Mouse (Mus musculus) embryonic facial prominence, embryonic 13.5 days (tissue): ENCODE data around the gene Sox1. TPM values are rescaled to one million over a fixed set of nuclear protein-coding genes. Genes with fewer than 3 reads are reported as not detected.
A peak's percentile ranks its signal among the peaks of the same experiment; 100 is the strongest.

Source experiments
- ATAC-seq: fragments of 200-750 bp; cut with Nextera tagmentation; 2 replicates; pipeline ENCODE4 v1.8.0; 2017; ENCODE audit warnings: low read depth; ENCODE audit not compliant: insufficient number of reproducible peaks, insufficient read depth, low FRiP score, low TSS enrichment
- H3K27ac ChIP-seq: fragments of 300-500 bp; sonication (generic); 2 replicates; pipeline ENCODE4 v1.5.1; 2015; ENCODE audit warnings: moderate library complexity, mild to moderate bottlenecking, inconsistent platforms
- H3K27me3 ChIP-seq: fragments of 300-500 bp; sonication (generic); 2 replicates; pipeline ENCODE4 v1.6.1; 2015; ENCODE audit warnings: mild to moderate bottlenecking, inconsistent platforms
- H3K36me3 ChIP-seq: fragments of 300-500 bp; sonication (generic); 2 replicates; pipeline ENCODE4 v1.6.1; 2015; ENCODE audit warnings: mild to moderate bottlenecking, inconsistent platforms
- H3K4me1 ChIP-seq: fragments of 300-500 bp; sonication (generic); 2 replicates; pipeline ENCODE4 v1.6.1; 2015; ENCODE audit warnings: inconsistent platforms
- H3K4me2 ChIP-seq: fragments of 300-500 bp; sonication (generic); 2 replicates; pipeline ENCODE4 v1.6.1; 2015; ENCODE audit warnings: moderate library complexity, mild to moderate bottlenecking, inconsistent platforms
- H3K4me3 ChIP-seq: fragments of 300-500 bp; sonication (generic); 2 replicates; pipeline ENCODE4 v1.5.1; 2015; ENCODE audit warnings: mild to moderate bottlenecking, inconsistent platforms
- H3K9ac ChIP-seq: fragments of 300-500 bp; sonication (generic); 2 replicates; pipeline ENCODE4 v1.6.1; 2015; ENCODE audit warnings: mild to moderate bottlenecking, inconsistent platforms
- H3K9me3 ChIP-seq: fragments of 300-500 bp; sonication (generic); 2 replicates; pipeline ENCODE4 v1.6.1; 2016; ENCODE audit warnings: inconsistent platforms
- WGBS: fragments of 180-500 bp; shearing (Covaris S2); methylation state at CpG from one replicate; pipeline ENCODE4 v1.1.7; 2015; ENCODE audit warnings: mixed read lengths; 5-methylcytosine and 5-hydroxymethylcytosine counted together
- polyA plus RNA-seq: library from polyadenylated mRNA; unstranded; fragments of >200 nt; fragmentation: Nextera tagmentation; extraction: Ambion mirVana; gene quantifications from 2 replicates; pipeline ENCODE4 v1.2.1, GENCODE M21; 2015

The Sox1 gene
- polyA plus RNA-seq, 1 experiment from 2014 or later = not detected

DNA sequence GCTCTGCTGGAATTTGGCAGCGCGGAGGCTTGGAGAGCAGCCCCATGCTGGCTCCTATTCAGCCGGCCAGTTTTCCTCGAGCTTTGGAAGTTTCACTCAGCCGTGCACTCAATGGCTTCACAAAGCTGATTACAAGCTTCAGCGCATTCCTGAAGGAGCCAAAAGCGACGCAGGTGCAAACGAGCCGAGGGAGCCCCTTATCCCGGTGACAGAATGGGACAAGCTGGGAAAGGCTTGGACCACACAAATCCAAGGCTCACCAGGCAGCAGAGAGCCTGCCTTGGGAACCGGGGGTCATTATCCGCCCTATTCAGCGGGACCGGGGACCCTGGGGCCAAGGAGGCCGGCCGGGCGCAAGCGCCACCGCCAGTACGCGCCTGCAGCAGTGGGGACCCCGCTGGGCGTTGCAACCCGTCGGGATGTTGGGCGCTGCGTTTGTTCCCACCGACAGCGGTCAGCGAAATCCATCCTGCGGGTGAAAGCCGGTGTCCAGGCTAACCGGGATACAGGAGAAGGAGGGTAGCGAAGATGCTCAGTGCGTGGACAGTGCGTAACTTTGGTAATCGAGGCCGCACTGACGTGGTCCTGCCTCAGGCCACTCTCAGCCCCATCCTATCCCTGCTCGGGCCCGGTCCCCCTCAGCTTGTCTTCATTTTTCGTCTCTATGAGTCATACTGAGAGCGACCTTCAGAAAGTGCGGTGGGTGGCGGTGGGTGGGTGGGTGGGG is 35.2 kb downstream of the Sox1 start:
- peaks cover 98% of the 10 kb centered on the region for H3K27me3 ChIP-seq
- ATAC-seq = no peak
- peaks cover 24% of the 10 kb centered on the region for H3K4me1 ChIP-seq
- no peak overlapping the region for H3K9ac ChIP-seq
- H3K36me3 ChIP-seq = no peaks in the 10 kb centered on the region
- no peak overlapping the region for H3K27ac ChIP-seq
- no peaks in the 10 kb centered on the region for H3K9me3 ChIP-seq
- H3K4me2 ChIP-seq = peak overlapping the region; percentile 41
- WGBS = under 1% methylated on average over 46 of the region's 46 CpGs
- H3K4me3 ChIP-seq = peak overlapping the region; percentile 13; the same call in 1 of the 2 replicates

DNA sequence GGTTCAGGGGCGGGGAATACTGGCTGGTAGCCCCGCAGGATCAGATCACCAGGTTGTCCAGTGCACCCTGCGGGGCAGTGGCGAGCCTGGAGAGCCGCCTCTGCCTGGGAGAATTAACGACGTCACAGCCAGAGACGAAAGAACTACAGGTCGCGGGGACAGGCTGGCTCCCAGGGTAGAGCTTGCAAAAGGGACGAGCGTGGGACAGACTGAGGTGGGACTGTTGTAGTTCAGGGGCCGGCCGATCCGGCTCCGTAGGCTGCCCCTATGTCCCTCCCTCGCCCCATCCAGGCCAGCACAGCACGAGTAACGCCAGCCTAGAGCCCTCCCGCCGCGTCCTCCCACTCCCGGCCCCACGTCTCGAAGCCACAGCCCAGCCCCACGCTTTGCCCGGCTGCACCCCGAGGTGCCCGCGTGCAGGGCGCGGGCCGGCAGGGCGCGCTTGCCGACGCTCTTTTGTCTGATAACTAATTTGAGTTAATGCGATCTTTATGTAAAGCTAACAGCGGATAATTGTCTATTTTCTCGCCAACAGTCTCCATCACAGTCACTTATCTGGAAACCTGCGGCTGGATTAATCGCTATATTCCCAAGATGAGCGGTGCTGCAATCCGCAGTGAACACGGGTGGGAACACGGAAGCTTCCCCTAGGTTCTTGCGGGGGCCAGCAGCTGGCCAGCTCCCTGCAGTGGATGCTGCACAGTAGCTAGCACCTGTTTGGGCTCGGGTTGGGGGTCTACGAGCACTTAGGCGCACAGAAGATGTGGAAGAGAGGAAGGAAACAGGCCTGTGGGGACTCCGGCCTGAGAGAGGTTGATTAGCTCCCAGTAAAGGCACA is 36.0 kb downstream of the Sox1 start:
- Histone ChIP-seq H3K27me3 (peaks cover 99% of the 10 kb centered on the region), H3K9ac (0 out of 2 replicates have a peak overlapping the region, but pooled peaks have one; percentile 36), H3K9me3 (no peaks in the 10 kb centered on the region), H3K4me2 (peak overlapping the region; percentile 41), H3K4me3 (peak overlapping the region; percentile 25), H3K27ac (no peak overlapping the region), H3K4me1 (peaks cover 24% of the 10 kb centered on the region), H3K36me3 (no peaks in the 10 kb centered on the region)
- 1% methylated on average over 51 of the region's 51 CpGs for WGBS
- ATAC-seq = no peak

DNA sequence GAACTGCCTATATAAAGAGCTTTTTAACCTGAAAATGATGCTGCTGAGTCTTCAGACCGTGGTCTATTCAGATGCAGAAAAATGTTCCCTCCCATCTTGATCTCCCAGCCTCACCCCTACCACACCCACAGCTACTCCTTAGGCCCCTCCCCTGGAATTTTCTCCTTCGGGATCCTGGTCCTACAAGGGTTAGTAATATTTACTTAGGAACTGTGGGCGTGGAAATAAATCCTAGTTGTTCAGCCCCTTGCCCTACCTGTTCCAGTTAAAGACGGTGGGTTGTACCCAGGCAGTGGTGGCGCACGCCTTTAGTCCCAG is 36.6 kb downstream of the Sox1 start:
- peaks cover 94% of the 10 kb centered on the region for H3K27me3 ChIP-seq
- no peak overlapping the region for H3K9ac ChIP-seq
- no peaks in the 10 kb centered on the region for H3K9me3 ChIP-seq
- no peak overlapping the region for H3K4me2 ChIP-seq
- H3K4me3 ChIP-seq = no peak overlapping the region
- H3K27ac ChIP-seq = no peak overlapping the region
- 46% methylated on average over 6 of the region's 6 CpGs for WGBS
- H3K4me1 ChIP-seq = peaks cover 24% of the 10 kb centered on the region
- no peaks in the 10 kb centered on the region for H3K36me3 ChIP-seq
- 0 out of 2 replicates have a peak, but pooled peaks have one; percentile 15 for ATAC-seq

DNA sequence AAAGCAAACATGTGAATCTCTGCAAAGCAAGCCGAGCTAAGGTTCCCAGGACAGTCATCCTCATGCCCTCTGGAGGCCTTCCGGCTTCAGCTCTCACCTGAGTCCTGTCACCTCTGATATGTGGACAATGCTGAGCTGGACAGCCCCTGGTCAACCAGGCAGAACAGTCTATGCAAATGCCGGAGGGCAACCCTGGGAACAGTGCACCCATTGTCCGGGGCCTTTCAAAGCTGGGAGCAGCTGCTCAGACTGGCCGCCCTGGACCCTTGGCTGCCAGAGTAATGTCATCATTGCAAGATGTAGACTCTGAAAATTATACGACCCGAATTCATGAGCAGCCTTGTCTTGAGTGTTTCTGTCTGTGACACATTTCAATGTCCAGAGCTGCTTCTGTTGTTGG is 37.5 kb downstream of the Sox1 start:
- no peak overlapping the region for H3K9ac ChIP-seq
- no peak overlapping the region for H3K4me3 ChIP-seq
- H3K36me3 ChIP-seq = no peaks in the 10 kb centered on the region
- H3K27ac ChIP-seq = no peak overlapping the region
- ATAC-seq = no peak
- no peaks in the 10 kb centered on the region for H3K9me3 ChIP-seq
- peaks cover 94% of the 10 kb centered on the region for H3K27me3 ChIP-seq
- H3K4me1 ChIP-seq = peaks cover 24% of the 10 kb centered on the region
- WGBS = 25% methylated on average over 7 of the region's 7 CpGs
- no peak overlapping the region for H3K4me2 ChIP-seq

DNA sequence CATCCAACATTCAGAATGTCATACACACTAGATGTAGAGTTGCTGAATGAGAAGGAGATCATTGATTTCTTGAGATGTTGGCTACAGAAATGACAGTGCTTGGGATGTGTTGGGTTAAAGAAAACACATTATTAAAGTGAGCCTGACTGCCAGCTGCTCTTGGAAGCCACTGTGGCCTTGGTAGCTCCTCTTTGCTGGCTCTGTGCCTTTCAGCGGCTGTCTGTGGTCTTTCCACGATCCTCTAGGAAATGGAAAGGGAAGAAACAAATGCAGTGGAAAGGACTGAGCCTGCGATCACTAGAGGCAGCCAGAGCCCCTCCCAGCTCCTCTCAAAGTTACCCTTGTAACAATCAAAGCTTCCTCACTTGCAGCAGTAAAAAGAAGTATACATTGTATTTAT is 39.7 kb downstream of the Sox1 start:
- no peak for ATAC-seq
- H3K9ac ChIP-seq = no peak overlapping the region
- H3K9me3 ChIP-seq = no peaks in the 10 kb centered on the region
- H3K27me3 ChIP-seq = peaks cover 87% of the 10 kb centered on the region
- H3K4me2 ChIP-seq = no peak overlapping the region
- peaks cover 15% of the 10 kb centered on the region for H3K4me1 ChIP-seq
- WGBS = 52% methylated on average over 3 of the region's 3 CpGs
- H3K36me3 ChIP-seq = no peaks in the 10 kb centered on the region
- no peak overlapping the region for H3K4me3 ChIP-seq
- no peak overlapping the region for H3K27ac ChIP-seq

DNA sequence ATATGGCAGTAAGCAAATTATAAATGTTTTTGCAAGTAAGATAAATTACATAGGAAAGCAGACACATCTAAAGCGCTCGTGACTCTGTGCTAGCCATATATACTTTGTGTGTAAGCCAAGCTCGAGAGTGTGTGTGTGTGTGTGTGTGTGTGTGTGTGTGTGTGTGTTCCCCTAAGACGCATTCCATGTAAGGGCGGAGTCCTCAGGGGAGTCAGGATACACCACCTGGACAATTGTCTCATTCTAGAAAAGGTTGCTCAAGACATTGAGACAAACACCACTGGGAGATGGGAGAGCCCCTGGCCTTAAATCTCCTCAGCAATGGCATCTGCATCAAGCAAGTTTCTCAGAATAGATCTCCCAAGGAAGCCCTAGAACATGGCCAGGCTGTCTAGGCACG is 42.9 kb downstream of the Sox1 start:
- Histone ChIP-seq H3K27ac (no peak overlapping the region), H3K4me3 (no peak overlapping the region), H3K4me1 (no peaks in the 10 kb centered on the region), H3K9ac (no peak overlapping the region), H3K4me2 (no peak overlapping the region), H3K27me3 (peaks cover 55% of the 10 kb centered on the region), H3K9me3 (no peaks in the 10 kb centered on the region), H3K36me3 (no peaks in the 10 kb centered on the region)
- WGBS = 80% methylated on average over 6 of the region's 6 CpGs
- no peak for ATAC-seq

DNA sequence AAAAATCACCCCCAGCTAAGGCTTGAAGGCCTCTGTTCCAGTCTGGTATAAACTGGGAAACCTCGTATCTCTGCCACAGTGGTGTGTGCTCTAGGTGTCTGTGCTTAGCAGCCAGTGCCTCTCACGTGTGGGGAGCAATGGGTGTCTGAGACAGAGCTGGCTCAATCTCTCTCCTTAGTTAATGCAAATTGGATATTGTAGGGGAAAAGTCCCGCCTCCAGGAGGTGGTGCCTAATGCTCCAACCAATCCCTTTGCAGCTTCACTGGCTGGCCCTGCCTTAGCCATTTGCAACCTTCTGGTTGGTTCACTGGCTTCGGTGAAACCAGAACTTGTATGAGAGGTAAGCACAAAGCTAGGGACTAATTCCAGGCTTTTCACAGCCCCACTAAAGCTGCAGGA is 43.9 kb downstream of the Sox1 start:
- WGBS = 36% methylated on average over 4 of the region's 4 CpGs
- peaks cover 51% of the 10 kb centered on the region for H3K27me3 ChIP-seq
- no peak for ATAC-seq
- no peaks in the 10 kb centered on the region for H3K36me3 ChIP-seq
- H3K4me1 ChIP-seq = no peaks in the 10 kb centered on the region
- H3K27ac ChIP-seq = no peak overlapping the region
- H3K4me2 ChIP-seq = no peak overlapping the region
- H3K4me3 ChIP-seq = no peak overlapping the region
- H3K9me3 ChIP-seq = no peaks in the 10 kb centered on the region
- H3K9ac ChIP-seq = no peak overlapping the region

DNA sequence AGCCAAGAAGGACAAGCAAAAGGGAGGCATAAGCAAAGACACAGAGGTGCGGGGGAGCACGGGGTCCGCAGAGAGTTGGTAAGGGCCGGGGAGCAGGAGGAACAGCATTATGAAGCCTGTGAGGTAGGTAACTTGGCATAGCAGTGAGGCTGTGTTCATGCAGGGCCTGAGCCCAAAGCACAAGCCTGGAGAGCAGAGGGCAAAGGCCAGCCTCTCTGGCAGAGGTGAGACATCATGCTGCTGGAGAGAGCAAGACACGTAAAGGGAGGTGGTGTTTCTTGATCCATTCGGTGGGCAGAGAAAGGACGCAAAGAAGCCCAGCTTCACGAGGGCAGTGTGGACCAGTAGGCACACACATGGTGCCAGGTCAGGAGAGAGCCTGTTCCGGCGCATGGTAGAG is 44.8 kb downstream of the Sox1 start:
- no peak overlapping the region for H3K27ac ChIP-seq
- WGBS = 93% methylated on average over 10 of the region's 10 CpGs

DNA sequence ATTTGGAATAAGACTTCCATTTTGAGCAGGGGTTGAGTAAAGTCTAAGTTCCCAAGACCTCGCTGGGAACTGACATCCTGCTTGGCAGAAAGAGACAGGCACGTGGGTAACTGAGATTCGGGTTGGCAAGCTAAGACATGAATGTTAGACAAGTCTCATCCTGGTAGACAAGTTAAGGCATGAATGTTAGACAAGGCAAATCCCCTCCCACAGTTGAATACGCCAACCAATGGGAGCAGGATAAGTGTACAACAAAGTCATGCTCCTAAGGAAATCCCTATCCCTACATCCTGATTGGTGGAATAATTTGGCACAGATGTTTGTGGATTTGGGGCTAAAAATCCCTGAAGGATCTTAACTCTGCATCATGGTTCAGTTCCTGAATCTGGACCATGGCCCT is 45.9 kb downstream of the Sox1 start:
- peaks cover 51% of the 10 kb centered on the region for H3K27me3 ChIP-seq
- no peak for ATAC-seq
- H3K27ac ChIP-seq = no peak overlapping the region
- no peak overlapping the region for H3K4me2 ChIP-seq
- WGBS = 86% methylated on average over 4 of the region's 4 CpGs
- H3K4me1 ChIP-seq = peaks cover 3% of the 10 kb centered on the region
- H3K4me3 ChIP-seq = no peak overlapping the region
- H3K9me3 ChIP-seq = no peaks in the 10 kb centered on the region
- no peaks in the 10 kb centered on the region for H3K36me3 ChIP-seq
- H3K9ac ChIP-seq = no peak overlapping the region

More for the DNA sequence above, 44.8 kb downstream of the Sox1 start:
- Histone ChIP-seq H3K27me3 (peaks cover 51% of the 10 kb centered on the region), H3K4me2 (no peak overlapping the region), H3K9ac (no peak overlapping the region), H3K4me1 (no peaks in the 10 kb centered on the region), H3K36me3 (no peaks in the 10 kb centered on the region), H3K9me3 (no peaks in the 10 kb centered on the region), H3K4me3 (no peak overlapping the region)
- ATAC-seq = no peak

DNA sequence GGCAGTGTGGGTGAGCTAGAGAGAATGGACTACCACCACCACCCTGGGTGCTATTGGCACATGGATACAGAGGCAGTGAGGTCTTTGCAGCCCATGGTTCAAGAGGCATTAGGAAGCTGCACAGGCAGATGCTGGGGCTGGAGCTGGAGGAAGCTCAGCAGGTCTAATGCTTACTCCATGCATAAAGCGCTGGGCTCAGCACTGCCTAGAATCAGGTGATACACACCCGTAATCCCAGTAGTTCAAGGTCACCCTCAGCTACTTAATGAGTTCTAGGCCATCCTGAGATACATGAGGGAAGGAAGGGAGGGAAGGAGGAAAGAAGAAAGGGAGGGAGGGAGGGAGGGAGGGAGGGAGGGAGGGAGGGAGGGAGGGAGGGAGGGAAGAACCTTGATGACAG is 50.2 kb downstream of the Sox1 start:
- no peak overlapping the region for H3K9ac ChIP-seq
- no peak for ATAC-seq
- H3K9me3 ChIP-seq = no peaks in the 10 kb centered on the region
- WGBS = 54% methylated on average over 2 of the region's 2 CpGs
- H3K4me3 ChIP-seq = no peak overlapping the region
- H3K36me3 ChIP-seq = no peaks in the 10 kb centered on the region
- H3K27ac ChIP-seq = no peak overlapping the region
- H3K4me1 ChIP-seq = peaks cover 8% of the 10 kb centered on the region
- H3K27me3 ChIP-seq = peaks cover 62% of the 10 kb centered on the region
- no peak overlapping the region for H3K4me2 ChIP-seq

DNA sequence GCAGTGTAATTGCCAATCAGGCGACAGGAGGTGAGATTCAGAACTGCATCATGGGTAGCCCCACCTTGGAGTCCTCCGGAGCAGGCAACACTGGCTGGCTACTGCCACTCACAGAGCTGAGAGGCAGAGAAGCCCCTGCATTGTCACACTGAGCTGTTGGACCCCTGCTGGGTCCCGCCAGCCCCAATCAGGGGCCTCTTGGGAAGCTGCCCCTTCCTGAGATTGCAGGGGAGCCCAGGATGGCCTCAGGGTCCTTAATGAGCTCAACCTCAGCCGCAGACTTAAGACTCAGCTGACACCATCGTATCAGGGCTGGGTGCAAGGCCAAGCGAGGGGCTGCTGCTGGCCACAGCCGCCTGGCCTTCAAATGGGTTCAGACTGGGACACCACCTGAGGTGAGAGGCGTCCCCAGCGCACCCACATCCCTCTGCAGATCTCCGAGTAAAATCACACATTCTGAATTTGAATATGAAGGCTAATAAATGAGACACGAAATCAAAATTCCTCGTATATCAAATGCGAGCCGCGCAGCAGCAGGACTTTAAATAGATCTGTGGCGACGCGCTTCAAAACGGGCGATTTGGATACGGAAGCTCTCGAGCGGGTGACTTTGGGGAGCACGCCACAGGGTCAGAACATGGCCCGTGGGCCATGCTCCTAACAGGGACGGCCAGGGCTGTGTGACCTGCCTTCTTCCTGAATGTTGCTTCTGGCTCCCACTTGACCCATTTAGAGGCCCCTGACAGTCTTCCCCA is 51.0 kb downstream of the Sox1 start:
- Histone ChIP-seq H3K36me3 (no peaks in the 10 kb centered on the region), H3K4me1 (peaks cover 8% of the 10 kb centered on the region), H3K9ac (0 out of 2 replicates have a peak overlapping the region, but pooled peaks have one; percentile 44), H3K27me3 (peaks cover 67% of the 10 kb centered on the region), H3K27ac (no peak overlapping the region), H3K4me3 (no peak overlapping the region), H3K4me2 (peak overlapping the region; percentile 36), H3K9me3 (no peaks in the 10 kb centered on the region)
- ATAC-seq = no peak
- 1% methylated on average over 26 of the region's 26 CpGs for WGBS
